Mouse (Mus musculus) cerebellum, postnatal 14 days (tissue): ENCODE data around the gene Ceacam10.
"Not testable (repeated sequence)": the region's sequence is repeated elsewhere in the genome, so short reads cannot be mapped to it uniquely, and the experiment has no call there.

Experiments used
- DNase-seq, 2 experiments: peaks; one replicate each; pipeline ENCODE4 v3.0.0; 2021; ENCODE audit warnings: mixed read lengths in 2 of 2

The Ceacam10 gene

GRCm38 (mm10) chr7:24776918-24777317 lies at the start of gene Ceacam10:
Gene Ceacam10 (plus strand): TSS chr7:24777206.
- not testable (repeated sequence) for DNase-seq

GRCm38 (mm10) chr7:24735970-24736670 lies 40.9 kb upstream of the Ceacam10 start:
- DNase-seq, result peak; percentile 8 to 36

- peak in 1 of 2 experiments; percentile 22 for DNase-seq
Observed at GRCm38 (mm10) chr7:24750695-24751094, 26.3 kb upstream of the Ceacam10 start.

GRCm38 (mm10) chr7:24751610-24752009 lies 25.4 kb upstream of the Ceacam10 start:
- DNase-seq, result no peak

GRCm38 (mm10) chr7:24753476-24753875 lies 23.5 kb upstream of the Ceacam10 start:
- DNase-seq, result no peak

GRCm38 (mm10) chr7:24758520-24758919 lies 18.5 kb upstream of the Ceacam10 start:
- no peak for DNase-seq

- DNase-seq, result no peak
Observed at GRCm38 (mm10) chr7:24760211-24760610, 16.8 kb upstream of the Ceacam10 start, which contains the start of gene Cd177. Gene Cd177 (minus strand): TSS chr7:24760311.

GRCm38 (mm10) chr7:24761161-24761560 lies 15.8 kb upstream of the Ceacam10 start:
- DNase-seq, result no peak

GRCm38 (mm10) chr7:24762574-24762973 lies 14.4 kb upstream of the Ceacam10 start:
- no peak for DNase-seq

GRCm38 (mm10) chr7:24771361-24771760 lies 5.6 kb upstream of the Ceacam10 start:
- DNase-seq, result no peak

GRCm38 (mm10) chr7:24773942-24774535 lies 3.0 kb upstream of the Ceacam10 start:
- DNase-seq, result no peak

- no peak for DNase-seq
Observed at GRCm38 (mm10) chr7:24776145-24776544, 861 bp upstream of the Ceacam10 start.

- no peak for DNase-seq
Observed at GRCm38 (mm10) chr7:24797918-24798317, 20.9 kb downstream of the Ceacam10 start.

- no peak for DNase-seq
Observed at GRCm38 (mm10) chr7:24802149-24802767, 25.3 kb downstream of the Ceacam10 start.

GRCm38 (mm10) chr7:24804826-24805225 lies 27.8 kb downstream of the Ceacam10 start:
- DNase-seq, result no peak

GRCm38 (mm10) chr7:24809041-24809440 lies 32.0 kb downstream of the Ceacam10 start:
- no peak for DNase-seq

- peak; percentile 90 to 91 for DNase-seq
Observed at GRCm38 (mm10) chr7:24817502-24817901, 40.5 kb downstream of the Ceacam10 start.

- no peak for DNase-seq
Observed at GRCm38 (mm10) chr7:24824452-24824851, 47.4 kb downstream of the Ceacam10 start.

GRCm38 (mm10) chr7:24827181-24827580 lies 50.2 kb downstream of the Ceacam10 start:
- DNase-seq, result peak; percentile 46 to 68
